Mouse (Mus musculus): ENCODE results near the gene Wipi1. TPM values are rescaled to one million over a fixed set of nuclear protein-coding genes. Genes with fewer than 3 reads are reported as not detected.
A peak's percentile ranks its signal among the peaks of the same experiment; 100 is the strongest.
"Not testable (repeated sequence)": the region's sequence is repeated elsewhere in the genome, so short reads cannot be mapped to it uniquely, and the experiment has no call there.

Wipi1 gene
- polyA plus RNA-seq, 1 experiment from 2014 or later = 18.2 TPM

- Histone ChIP-seq H3K4me1 (replicated peaks; ENCODE audit: control insufficient read depth, insufficient read depth, low read length) (peaks cover 7% of the 10 kb centered on the region; the same call in 1 of the 2 replicates), H3K27me3 (replicated peaks; ENCODE audit: control insufficient read depth, insufficient read depth, low read length) (no peaks in the 10 kb centered on the region), H3K36me3 (ENCODE audit: control insufficient read depth, insufficient read depth, low read length) (no peaks in the 10 kb centered on the region), H3K9ac (ENCODE audit: low read length) (no peak overlapping the region), H3K4me3 (ENCODE audit: low read depth, low read length) (no peak overlapping the region), H3K9me3 (ENCODE audit: control insufficient read depth, low read length) (no peaks in the 10 kb centered on the region), H3K4me2 (ENCODE audit: low read length) (no peak overlapping the region), H3K27ac (ENCODE audit: low read depth) (no peak overlapping the region)
- no peak for ATAC-seq (replicated peaks; ENCODE audit: low FRiP score, low TSS enrichment, low read depth)
- WGBS = 88% methylated on average over 4 of the region's 4 CpGs
- no peak for DNase-seq (ENCODE audit: low spot score)
Measured at GRCm38 (mm10) chr11:109627648-109628047, 15.9 kb upstream of the Wipi1 start.

DNA sequence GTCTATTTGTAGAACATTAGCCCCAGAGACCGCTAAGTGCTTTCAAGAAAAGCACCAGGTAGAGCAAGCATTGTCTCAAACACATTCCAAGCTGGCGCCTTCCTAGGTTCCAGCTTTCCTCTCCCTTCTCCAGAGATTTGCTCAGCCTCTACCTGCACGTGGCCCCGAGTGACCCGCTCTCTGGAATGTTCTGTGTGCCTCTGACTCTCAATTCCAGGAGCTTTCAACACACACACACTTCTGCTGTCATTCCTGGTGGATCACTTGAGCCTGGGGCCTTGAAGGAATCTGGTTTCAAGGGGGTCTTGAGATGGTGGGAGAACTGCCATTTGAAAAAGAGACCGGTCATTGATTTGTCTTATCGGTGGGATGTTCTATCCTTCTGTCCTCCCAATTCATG is 11.5 kb upstream of the Wipi1 start:
- 69% methylated on average over 7 of the region's 7 CpGs for WGBS
- Histone ChIP-seq H3K4me3 (ENCODE audit: low read depth, low read length) (no peak overlapping the region), H3K27ac (ENCODE audit: low read depth) (no peak overlapping the region), H3K4me1 (replicated peaks; ENCODE audit: control insufficient read depth, insufficient read depth, low read length) (peaks cover 11% of the 10 kb centered on the region), H3K4me2 (ENCODE audit: low read length) (no peak overlapping the region; the same call in 1 of the 2 replicates), H3K9me3 (ENCODE audit: control insufficient read depth, low read length) (no peaks in the 10 kb centered on the region), H3K36me3 (ENCODE audit: control insufficient read depth, insufficient read depth, low read length) (no peaks in the 10 kb centered on the region), H3K9ac (ENCODE audit: low read length) (no peak overlapping the region), H3K27me3 (replicated peaks; ENCODE audit: control insufficient read depth, insufficient read depth, low read length) (no peaks in the 10 kb centered on the region)
- no peak for ATAC-seq (replicated peaks; ENCODE audit: low FRiP score, low TSS enrichment, low read depth)
- DNase-seq (ENCODE audit: low spot score) = no peak

DNA sequence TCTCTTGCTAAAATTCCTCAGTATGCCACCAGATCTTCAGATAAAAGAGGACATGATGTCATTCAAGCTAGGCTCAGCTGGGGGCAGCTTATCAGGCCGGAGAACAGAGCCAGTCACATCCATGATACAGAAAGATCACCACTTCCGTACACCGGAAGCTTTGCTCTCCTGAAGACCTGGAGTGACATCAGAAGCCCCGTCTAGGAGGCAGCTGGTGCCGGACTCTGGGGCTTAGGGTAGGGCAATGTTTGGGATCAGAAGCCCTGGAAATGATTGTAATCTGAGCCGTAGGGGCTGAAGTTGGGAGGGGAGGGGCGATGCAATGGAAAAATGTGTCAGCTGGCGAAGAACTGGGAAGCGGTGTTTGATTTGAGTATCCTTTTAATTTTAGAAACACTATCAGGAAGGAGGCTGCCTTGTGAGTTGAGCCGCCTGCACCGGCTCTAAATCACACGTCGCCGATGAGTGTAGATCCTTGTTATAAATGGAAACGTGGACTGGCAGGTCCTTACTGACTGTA is 10.8 kb upstream of the Wipi1 start:
- Histone ChIP-seq H3K9ac (ENCODE audit: low read length) (no peak overlapping the region), H3K4me3 (ENCODE audit: low read depth, low read length) (0 out of 2 replicates have a peak overlapping the region, but pooled peaks have one; percentile 8), H3K27me3 (replicated peaks; ENCODE audit: control insufficient read depth, insufficient read depth, low read length) (no peaks in the 10 kb centered on the region), H3K9me3 (ENCODE audit: control insufficient read depth, low read length) (no peaks in the 10 kb centered on the region), H3K4me1 (replicated peaks; ENCODE audit: control insufficient read depth, insufficient read depth, low read length) (peaks cover 11% of the 10 kb centered on the region), H3K4me2 (ENCODE audit: low read length) (peak overlapping the region; percentile 49), H3K27ac (ENCODE audit: low read depth) (peak overlapping the region; percentile 34; the same call in 1 of the 2 replicates), H3K36me3 (ENCODE audit: control insufficient read depth, insufficient read depth, low read length) (no peaks in the 10 kb centered on the region)
- ATAC-seq (replicated peaks; ENCODE audit: low FRiP score, low TSS enrichment, low read depth) (no peak), DNase-seq (ENCODE audit: low spot score) (no peak)
- 12% methylated on average over 15 of the region's 15 CpGs for WGBS

DNA sequence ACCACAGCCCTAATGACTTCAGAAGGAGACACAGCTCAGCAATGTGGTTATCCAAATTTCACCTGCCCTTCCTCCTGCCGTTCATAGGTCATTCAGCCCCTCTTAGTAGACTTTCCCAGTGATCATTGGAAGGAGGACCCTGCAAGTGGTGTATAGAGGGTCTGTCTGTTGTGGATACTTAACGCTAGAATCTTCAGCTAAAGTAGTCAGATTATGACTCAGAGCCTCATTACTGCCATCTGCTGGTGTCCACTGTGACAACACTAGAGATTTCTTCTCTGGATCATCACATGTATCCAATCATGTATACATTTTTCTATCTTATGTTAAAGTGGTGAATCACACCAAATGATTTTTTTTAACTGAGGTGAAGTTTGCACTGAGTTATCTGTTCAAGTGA is 9.4 kb upstream of the Wipi1 start:
- H3K4me3 ChIP-seq (ENCODE audit: low read depth, low read length) = no peak overlapping the region
- peak; percentile 82 for DNase-seq (ENCODE audit: low spot score)
- H3K4me1 ChIP-seq (replicated peaks; ENCODE audit: control insufficient read depth, insufficient read depth, low read length) = peaks cover 11% of the 10 kb centered on the region
- no peak overlapping the region for H3K27ac ChIP-seq (ENCODE audit: low read depth)
- ATAC-seq (replicated peaks; ENCODE audit: low FRiP score, low TSS enrichment, low read depth) = no peak
- WGBS = 4% methylated on average over 2 of the region's 2 CpGs
- H3K36me3 ChIP-seq (ENCODE audit: control insufficient read depth, insufficient read depth, low read length) = no peaks in the 10 kb centered on the region
- H3K4me2 ChIP-seq (ENCODE audit: low read length) = no peak overlapping the region
- no peaks in the 10 kb centered on the region for H3K27me3 ChIP-seq (replicated peaks; ENCODE audit: control insufficient read depth, insufficient read depth, low read length)
- no peaks in the 10 kb centered on the region for H3K9me3 ChIP-seq (ENCODE audit: control insufficient read depth, low read length)
- no peak overlapping the region for H3K9ac ChIP-seq (ENCODE audit: low read length)

DNA sequence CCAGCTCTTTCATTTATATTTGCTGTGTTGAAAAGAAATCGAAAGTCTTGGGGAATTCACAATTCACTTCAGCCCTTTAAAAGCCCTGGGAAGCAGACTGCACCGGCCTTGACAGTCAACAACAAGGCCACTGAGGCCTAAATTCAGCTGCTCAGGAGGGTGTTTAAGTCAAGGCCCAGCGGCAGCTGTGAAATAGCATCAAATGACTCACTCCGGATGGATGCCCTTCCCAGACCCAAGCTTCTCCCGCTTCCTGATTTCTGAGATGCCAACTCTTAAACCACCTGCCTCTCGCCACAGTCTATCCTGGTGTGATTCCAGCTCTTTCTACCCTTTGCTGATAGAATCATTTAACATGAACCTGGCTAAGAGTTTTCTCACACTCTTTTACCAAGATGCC is 8.6 kb upstream of the Wipi1 start:
- Histone ChIP-seq H3K4me1 (replicated peaks; ENCODE audit: control insufficient read depth, insufficient read depth, low read length) (peaks cover 11% of the 10 kb centered on the region), H3K4me2 (ENCODE audit: low read length) (no peak overlapping the region), H3K9me3 (ENCODE audit: control insufficient read depth, low read length) (no peaks in the 10 kb centered on the region), H3K9ac (ENCODE audit: low read length) (no peak overlapping the region), H3K4me3 (ENCODE audit: low read depth, low read length) (no peak overlapping the region), H3K27ac (ENCODE audit: low read depth) (no peak overlapping the region), H3K36me3 (ENCODE audit: control insufficient read depth, insufficient read depth, low read length) (no peaks in the 10 kb centered on the region), H3K27me3 (replicated peaks; ENCODE audit: control insufficient read depth, insufficient read depth, low read length) (no peaks in the 10 kb centered on the region)
- no peak for ATAC-seq (replicated peaks; ENCODE audit: low FRiP score, low TSS enrichment, low read depth)
- WGBS = 79% methylated on average over 6 of the region's 6 CpGs
- no peak for DNase-seq (ENCODE audit: low spot score)

DNA sequence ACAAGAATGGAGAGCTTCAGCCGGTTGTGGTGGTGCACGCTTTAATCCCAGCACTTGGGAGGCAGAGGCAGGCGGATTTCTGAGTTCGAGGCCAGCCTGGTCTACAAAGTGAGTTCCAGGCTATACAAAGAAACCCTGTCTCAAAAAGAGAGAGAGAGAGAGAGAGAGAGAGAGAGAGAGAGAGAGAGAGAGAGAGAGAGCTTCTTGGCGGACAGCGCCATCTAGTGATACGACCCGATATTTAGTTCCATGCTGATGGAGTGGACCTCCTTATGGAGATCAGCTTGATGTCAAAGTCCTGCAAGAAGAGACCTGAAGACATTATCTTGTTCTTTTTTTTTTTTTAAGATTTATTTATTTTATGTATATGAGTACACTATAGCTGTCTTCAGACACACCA is 7.3 kb upstream of the Wipi1 start:
- ATAC-seq (replicated peaks; ENCODE audit: low FRiP score, low TSS enrichment, low read depth); H3K4me2 ChIP-seq (ENCODE audit: low read length); H3K27ac ChIP-seq (ENCODE audit: low read depth); H3K27me3 ChIP-seq (replicated peaks; ENCODE audit: control insufficient read depth, insufficient read depth, low read length); H3K9ac ChIP-seq (ENCODE audit: low read length); H3K9me3 ChIP-seq (ENCODE audit: control insufficient read depth, low read length); H3K36me3 ChIP-seq (ENCODE audit: control insufficient read depth, insufficient read depth, low read length); H3K4me3 ChIP-seq (ENCODE audit: low read depth, low read length): not testable (repeated sequence)
- WGBS = 35% methylated on average over 8 of the region's 8 CpGs
- peak; percentile 67 for DNase-seq (ENCODE audit: low spot score)
- peaks cover 11% of the 10 kb centered on the region for H3K4me1 ChIP-seq (replicated peaks; ENCODE audit: control insufficient read depth, insufficient read depth, low read length)

DNA sequence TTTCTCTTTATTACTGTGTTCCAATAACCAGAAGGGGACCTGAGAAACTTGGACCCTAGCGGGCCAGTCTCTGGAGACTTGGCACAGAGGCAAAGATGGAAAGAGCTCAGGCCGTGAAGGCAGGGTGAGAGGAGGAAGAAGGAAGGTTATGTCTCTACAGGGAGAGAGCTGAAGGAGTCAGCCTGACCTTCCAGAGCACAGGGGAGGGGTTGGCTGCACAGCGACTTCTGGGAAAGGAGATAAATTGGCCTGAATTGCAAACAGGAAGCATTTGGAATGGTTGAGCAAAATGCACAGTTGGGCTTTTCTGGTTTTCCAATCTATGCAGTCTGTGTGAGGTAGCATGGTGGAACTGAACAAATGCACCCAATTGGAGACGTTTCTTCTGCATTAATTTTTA is 5.0 kb upstream of the Wipi1 start:
- 44% methylated on average over 4 of the region's 4 CpGs for WGBS
- Histone ChIP-seq H3K27me3 (replicated peaks; ENCODE audit: control insufficient read depth, insufficient read depth, low read length) (no peaks in the 10 kb centered on the region), H3K27ac (ENCODE audit: low read depth) (no peak overlapping the region), H3K4me3 (ENCODE audit: low read depth, low read length) (no peak overlapping the region), H3K4me1 (replicated peaks; ENCODE audit: control insufficient read depth, insufficient read depth, low read length) (no peaks in the 10 kb centered on the region; the same call in 1 of the 2 replicates), H3K9ac (ENCODE audit: low read length) (no peak overlapping the region), H3K9me3 (ENCODE audit: control insufficient read depth, low read length) (no peaks in the 10 kb centered on the region), H3K4me2 (ENCODE audit: low read length) (no peak overlapping the region), H3K36me3 (ENCODE audit: control insufficient read depth, insufficient read depth, low read length) (no peaks in the 10 kb centered on the region)
- DNase-seq (ENCODE audit: low spot score) (no peak), ATAC-seq (replicated peaks; ENCODE audit: low FRiP score, low TSS enrichment, low read depth) (no peak)

DNA sequence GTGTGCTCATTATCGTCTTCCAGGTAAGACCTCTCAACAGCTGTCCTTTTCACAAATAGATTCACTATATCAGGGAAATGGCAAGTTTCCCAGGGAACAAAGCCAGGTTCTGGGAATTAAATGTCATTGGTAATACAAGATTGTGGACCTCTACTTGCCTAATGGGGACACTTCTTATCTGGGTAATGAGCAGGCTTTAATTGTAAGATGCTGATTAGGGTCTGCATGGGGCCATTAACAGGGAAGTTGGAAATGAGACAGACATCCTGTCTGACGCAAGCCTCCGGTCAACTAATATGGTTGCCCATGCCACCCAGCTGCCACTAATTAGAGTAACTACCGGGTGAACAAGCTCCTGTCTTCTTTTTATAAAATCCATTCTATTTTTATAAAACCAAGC is 4.6 kb upstream of the Wipi1 start:
- ATAC-seq (replicated peaks; ENCODE audit: low FRiP score, low TSS enrichment, low read depth) (no peak), DNase-seq (ENCODE audit: low spot score) (no peak)
- Histone ChIP-seq H3K9me3 (ENCODE audit: control insufficient read depth, low read length) (no peaks in the 10 kb centered on the region), H3K9ac (ENCODE audit: low read length) (no peak overlapping the region), H3K36me3 (ENCODE audit: control insufficient read depth, insufficient read depth, low read length) (no peaks in the 10 kb centered on the region), H3K4me2 (ENCODE audit: low read length) (no peak overlapping the region), H3K4me3 (ENCODE audit: low read depth, low read length) (no peak overlapping the region), H3K27ac (ENCODE audit: low read depth) (no peak overlapping the region), H3K27me3 (replicated peaks; ENCODE audit: control insufficient read depth, insufficient read depth, low read length) (no peaks in the 10 kb centered on the region), H3K4me1 (replicated peaks; ENCODE audit: control insufficient read depth, insufficient read depth, low read length) (no peaks in the 10 kb centered on the region; the same call in 1 of the 2 replicates)
- WGBS = 74% methylated on average over 4 of the region's 4 CpGs

DNA sequence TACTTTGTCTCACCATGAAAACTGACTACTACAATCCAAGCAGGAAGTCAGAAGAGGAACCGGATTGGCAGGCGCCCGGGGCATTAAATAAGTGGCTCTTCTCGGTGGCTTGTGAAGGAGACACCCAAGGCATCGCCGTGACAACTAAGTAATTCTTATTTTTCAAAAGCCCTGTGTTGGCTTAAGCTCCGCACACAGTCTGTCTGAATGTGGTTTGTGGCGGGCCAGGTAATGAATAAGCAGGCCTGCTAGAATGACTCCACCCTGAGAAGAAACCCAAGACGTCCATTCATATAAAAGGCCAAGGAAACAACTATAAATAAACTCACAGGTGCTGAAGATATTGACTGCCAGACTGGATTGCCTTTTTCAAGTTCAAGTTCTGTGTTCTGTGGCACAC is 3.5 kb upstream of the Wipi1 start:
- DNase-seq (ENCODE audit: low spot score) (no peak), ATAC-seq (replicated peaks; ENCODE audit: low FRiP score, low TSS enrichment, low read depth) (no peak)
- H3K4me2 ChIP-seq (ENCODE audit: low read length) = no peak overlapping the region
- H3K27me3 ChIP-seq (replicated peaks; ENCODE audit: control insufficient read depth, insufficient read depth, low read length) = no peaks in the 10 kb centered on the region
- 68% methylated on average over 9 of the region's 9 CpGs for WGBS
- no peak overlapping the region for H3K4me3 ChIP-seq (ENCODE audit: low read depth, low read length)
- no peaks in the 10 kb centered on the region for H3K36me3 ChIP-seq (ENCODE audit: control insufficient read depth, insufficient read depth, low read length)
- H3K9me3 ChIP-seq (ENCODE audit: control insufficient read depth, low read length) = no peaks in the 10 kb centered on the region
- H3K27ac ChIP-seq (ENCODE audit: low read depth) = no peak overlapping the region
- H3K4me1 ChIP-seq (replicated peaks; ENCODE audit: control insufficient read depth, insufficient read depth, low read length) = peaks cover 3% of the 10 kb centered on the region
- H3K9ac ChIP-seq (ENCODE audit: low read length) = no peak overlapping the region

All from intestine, embryonic 14.5 days (tissue).